Mouse (Mus musculus) intestine, embryonic 16.5 days (tissue): ENCODE data around the gene Matn4. TPM values are rescaled to one million over a fixed set of nuclear protein-coding genes. Genes with fewer than 3 reads are reported as not detected.
A peak's percentile ranks its signal among the peaks of the same experiment; 100 is the strongest.

Experiments used
- ATAC-seq: fragments of 200-750 bp; cut with Nextera tagmentation; 2 replicates; pipeline ENCODE4 v1.8.0; 2017; ENCODE audit warnings: moderate TSS enrichment, moderate library complexity
- H3K27ac ChIP-seq: fragments of 300-500 bp; sonication (generic); 2 replicates; pipeline ENCODE4 v1.5.1; 2014; ENCODE audit warnings: mild to moderate bottlenecking, low read length
- H3K27me3 ChIP-seq: fragments of 300-500 bp; sonication (generic); replicated peaks from 2 replicates; pipeline ENCODE4 v1.6.1; 2014; ENCODE audit warnings: low read length, control low read depth, mixed read lengths; ENCODE audit not compliant: control insufficient read depth, insufficient read depth
- H3K36me3 ChIP-seq: fragments of 300-500 bp; sonication (generic); 2 replicates; pipeline ENCODE4 v1.6.1; 2014; ENCODE audit warnings: low read length, control low read depth; ENCODE audit not compliant: control insufficient read depth, insufficient read depth
- H3K4me1 ChIP-seq: fragments of 300-500 bp; sonication (generic); 2 replicates; pipeline ENCODE4 v1.6.1; 2014; ENCODE audit warnings: low read length, control low read depth, mixed read lengths; ENCODE audit not compliant: control insufficient read depth, insufficient read depth
- H3K4me2 ChIP-seq: fragments of 300-500 bp; sonication (generic); 2 replicates; pipeline ENCODE4 v1.6.1; 2014; ENCODE audit warnings: low read depth, low read length, control low read depth
- H3K4me3 ChIP-seq: fragments of 300-500 bp; sonication (generic); 2 replicates; pipeline ENCODE4 v1.5.1; 2014; ENCODE audit warnings: mild to moderate bottlenecking, low read length
- H3K9ac ChIP-seq: fragments of 300-500 bp; sonication (generic); 2 replicates; pipeline ENCODE4 v1.6.1; 2014; ENCODE audit warnings: low read depth, low read length
- H3K9me3 ChIP-seq: fragments of 300-500 bp; sonication (generic); 2 replicates; pipeline ENCODE4 v1.6.1; 2016; ENCODE audit warnings: low read length, control low read depth; ENCODE audit not compliant: control insufficient read depth
- WGBS: fragments of 180-500 bp; shearing (Covaris S2); extraction: QIAGEN DNeasy Blood & Tissue Kit; methylation state at CpG from one replicate; pipeline ENCODE4 v1.1.7; 2014; 5-methylcytosine and 5-hydroxymethylcytosine counted together
- polyA plus RNA-seq: library from polyadenylated mRNA; unstranded; fragments of >200 nt; fragmentation: Nextera tagmentation; extraction: Ambion mirVana; gene quantifications from 2 replicates; pipeline ENCODE4 v1.2.1, GENCODE M21; 2015

Gene Matn4
- polyA plus RNA-seq, 1 experiment from 2014 or later: 9.0 TPM

DNA sequence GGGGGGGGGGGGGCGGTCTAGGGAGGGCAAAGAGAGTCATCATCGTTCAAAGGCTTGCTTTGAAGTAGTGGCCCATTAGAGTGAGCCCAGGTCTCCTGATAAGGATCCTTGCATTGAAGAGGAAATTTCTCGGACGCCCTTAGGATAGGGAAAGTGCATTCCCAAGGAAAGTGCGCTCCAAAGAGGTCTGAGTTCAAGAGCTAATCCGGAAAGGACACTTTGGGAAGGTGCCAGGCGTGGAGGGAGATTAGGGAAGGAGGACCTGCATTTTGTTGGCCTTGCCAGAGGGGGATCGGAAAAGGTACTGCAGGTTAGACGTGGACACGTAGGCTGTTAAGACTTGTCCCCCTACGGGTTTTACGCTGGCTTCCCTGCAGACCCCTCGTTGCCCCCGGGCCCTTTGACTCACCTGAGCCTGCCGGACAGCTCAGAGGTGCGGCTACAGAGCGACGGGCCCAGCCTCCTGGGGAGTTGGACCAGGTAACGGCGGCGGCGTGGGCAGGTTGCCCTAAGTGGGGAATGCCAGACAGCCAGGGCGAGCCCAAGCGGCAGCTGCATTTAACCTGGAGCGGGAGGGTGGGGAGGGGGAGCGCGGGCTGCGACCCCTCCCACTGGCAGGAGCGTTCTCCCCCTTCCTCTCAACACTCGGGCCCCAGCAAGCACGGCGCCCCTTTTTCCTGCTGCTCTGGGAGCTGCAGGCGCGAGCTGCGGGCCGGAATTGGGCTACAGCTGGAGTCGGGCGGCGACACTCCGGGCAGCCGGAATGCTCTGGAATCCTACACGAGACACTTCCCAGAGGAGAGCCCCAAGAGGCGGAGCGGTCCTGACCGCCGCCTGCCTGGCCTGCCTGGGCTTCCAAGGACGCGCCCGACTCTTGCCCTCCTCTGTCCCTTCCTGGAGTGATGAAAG, 624 bp downstream of the Matn4 start:
- Histone ChIP-seq H3K4me2 (peak overlapping the region; percentile 75), H3K9ac (peak overlapping the region; percentile 65), H3K36me3 (no peaks in the 10 kb centered on the region), H3K4me3 (peak overlapping the region; percentile 47), H3K27ac (no peak overlapping the region; the same call in 1 of the 2 replicates), H3K4me1 (peaks cover 30% of the 10 kb centered on the region), H3K9me3 (no peaks in the 10 kb centered on the region), H3K27me3 (peaks cover 50% of the 10 kb centered on the region)
- 4% methylated on average over 47 of the region's 49 CpGs for WGBS
- ATAC-seq: peak; percentile 54; the same call in 1 of the 2 replicates

DNA sequence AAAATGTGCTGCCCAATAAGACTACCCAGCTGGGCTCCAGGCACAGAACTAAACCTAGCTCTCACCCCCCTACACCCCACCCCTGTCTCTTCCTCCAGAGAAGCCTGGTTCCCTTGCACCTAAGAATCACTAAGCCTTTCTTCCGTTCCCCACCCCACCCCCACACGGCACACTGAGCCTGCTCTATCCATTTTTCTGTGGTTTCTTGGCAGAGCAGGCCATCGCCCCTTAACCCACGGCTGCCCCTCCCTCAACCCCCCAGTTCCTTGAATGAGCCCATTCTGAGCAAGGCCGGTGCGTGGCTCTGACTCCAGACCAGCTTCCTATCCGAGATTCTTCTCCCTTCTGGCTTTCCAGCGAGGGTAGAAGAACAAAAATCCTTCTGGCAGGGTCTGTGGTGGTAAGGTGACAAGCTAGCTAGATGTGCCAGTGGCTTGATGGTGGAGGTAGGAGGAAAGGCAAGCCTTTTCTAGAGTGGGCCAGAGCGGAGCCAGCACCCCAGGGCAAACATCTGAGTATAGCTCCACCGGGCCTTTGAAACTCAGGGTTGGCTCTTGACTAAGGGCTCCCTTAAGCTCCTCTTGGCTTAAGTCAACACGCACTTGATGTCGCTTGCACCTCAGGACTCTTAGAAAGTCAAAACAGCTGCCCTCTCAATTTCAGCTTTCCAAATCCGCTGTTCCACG, 1.4 kb downstream of the Matn4 start:
- WGBS: 29% methylated on average over 14 of the region's 14 CpGs
- H3K27me3 ChIP-seq: peaks cover 50% of the 10 kb centered on the region
- peak; percentile 26 for ATAC-seq
- no peak overlapping the region for H3K27ac ChIP-seq
- H3K9ac ChIP-seq: no peak overlapping the region
- H3K4me3 ChIP-seq: peak overlapping the region; percentile 47
- peak overlapping the region; percentile 75; the same call in 1 of the 2 replicates for H3K4me2 ChIP-seq
- no peaks in the 10 kb centered on the region for H3K9me3 ChIP-seq
- no peaks in the 10 kb centered on the region for H3K36me3 ChIP-seq
- peaks cover 30% of the 10 kb centered on the region for H3K4me1 ChIP-seq

DNA sequence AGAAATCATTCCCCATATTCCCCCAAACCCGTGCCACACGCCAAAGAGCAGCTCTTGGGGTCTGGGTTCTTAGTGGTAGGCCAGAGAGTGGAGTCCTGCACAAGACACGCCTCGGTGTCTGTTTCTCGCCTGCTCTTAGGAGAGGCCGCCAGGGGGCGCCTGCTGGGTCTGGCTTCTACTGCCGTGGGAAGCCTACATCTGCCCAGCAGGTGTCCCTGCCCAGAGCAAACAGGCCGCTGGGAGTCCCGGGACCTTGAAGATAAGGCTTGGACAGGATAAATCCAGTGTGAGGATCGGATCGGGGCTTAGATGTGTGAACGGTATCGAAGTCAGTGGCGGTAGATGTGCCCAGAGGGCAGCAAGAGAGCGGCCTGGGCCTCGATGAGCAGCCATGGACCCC, 2.1 kb downstream of the Matn4 start, which contains the start of gene Rbpjl:
Rbpjl (plus strand) TSS at position 236 of the 400 bp plus-strand sequence.
- Histone ChIP-seq H3K36me3 (no peaks in the 10 kb centered on the region), H3K27ac (no peak within 1 kb of the TSS), H3K27me3 (peaks cover 44% of the 10 kb centered on the region), H3K9ac (no peak within 1 kb of the TSS), H3K9me3 (no peaks in the 10 kb centered on the region), H3K4me1 (peaks cover 25% of the 10 kb centered on the region), H3K4me2 (peak within 1 kb of the TSS; percentile 75), H3K4me3 (peak within 1 kb of the TSS; percentile 47)
- peak; percentile 64 for ATAC-seq
- WGBS: 5% methylated on average over 17 of the region's 17 CpGs

DNA sequence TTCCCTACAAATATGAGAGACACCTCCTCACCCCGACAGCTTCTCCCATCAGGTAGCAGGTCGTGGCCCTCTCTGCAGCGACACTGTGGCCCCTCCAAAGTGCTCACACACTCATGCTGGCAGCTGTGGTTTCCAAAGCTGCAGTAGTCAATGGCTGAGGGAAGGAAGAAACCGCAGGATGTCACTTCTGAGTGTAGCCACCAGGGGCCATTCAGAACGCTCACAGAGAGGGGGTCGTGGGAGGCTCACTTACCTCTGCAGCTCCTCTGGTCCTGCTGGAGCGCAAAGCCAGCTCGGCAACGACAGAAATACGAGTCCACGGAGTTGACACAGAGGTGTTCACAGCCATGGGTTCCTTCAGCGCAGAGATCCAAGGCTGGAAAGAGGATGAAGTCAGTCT, 8.0 kb downstream of the Matn4 start:
- no peaks in the 10 kb centered on the region for H3K9me3 ChIP-seq
- no peak for ATAC-seq
- H3K4me2 ChIP-seq: no peak overlapping the region
- H3K36me3 ChIP-seq: no peaks in the 10 kb centered on the region
- H3K27ac ChIP-seq: no peak overlapping the region
- no peak overlapping the region for H3K9ac ChIP-seq
- H3K27me3 ChIP-seq: peaks cover 24% of the 10 kb centered on the region
- H3K4me3 ChIP-seq: no peak overlapping the region
- 0 out of 2 replicates have a peak, but pooled peaks cover 7% of the 10 kb centered on the region for H3K4me1 ChIP-seq
- WGBS: 68% methylated on average over 12 of the region's 12 CpGs

DNA sequence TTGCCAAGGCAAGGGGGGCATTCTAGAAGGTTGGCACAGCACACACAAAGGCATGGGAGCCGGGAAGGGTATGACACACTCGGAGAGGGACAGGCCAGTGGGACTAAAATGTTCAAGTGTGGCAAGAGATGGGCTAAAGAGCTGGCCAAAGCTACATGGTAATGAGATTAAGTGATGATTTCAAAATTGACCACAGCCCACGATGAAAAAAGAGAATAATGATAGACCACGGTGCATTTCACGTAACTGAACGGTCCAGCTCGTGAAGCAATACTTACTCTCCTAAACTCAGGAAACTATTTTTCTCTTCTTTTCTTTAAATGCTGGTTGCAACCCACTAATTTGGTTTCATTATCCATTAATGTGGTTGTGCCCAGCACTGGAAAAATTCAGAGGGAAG, 8.9 kb downstream of the Matn4 start:
- H3K9me3 ChIP-seq: no peaks in the 10 kb centered on the region
- peaks cover 17% of the 10 kb centered on the region for H3K27me3 ChIP-seq
- no peak overlapping the region for H3K4me3 ChIP-seq
- no peak overlapping the region for H3K9ac ChIP-seq
- no peak overlapping the region for H3K27ac ChIP-seq
- H3K4me2 ChIP-seq: no peak overlapping the region
- 0 out of 2 replicates have a peak, but pooled peaks cover 7% of the 10 kb centered on the region for H3K4me1 ChIP-seq
- ATAC-seq: no peak
- 92% methylated on average over 7 of the region's 7 CpGs for WGBS
- H3K36me3 ChIP-seq: no peaks in the 10 kb centered on the region

DNA sequence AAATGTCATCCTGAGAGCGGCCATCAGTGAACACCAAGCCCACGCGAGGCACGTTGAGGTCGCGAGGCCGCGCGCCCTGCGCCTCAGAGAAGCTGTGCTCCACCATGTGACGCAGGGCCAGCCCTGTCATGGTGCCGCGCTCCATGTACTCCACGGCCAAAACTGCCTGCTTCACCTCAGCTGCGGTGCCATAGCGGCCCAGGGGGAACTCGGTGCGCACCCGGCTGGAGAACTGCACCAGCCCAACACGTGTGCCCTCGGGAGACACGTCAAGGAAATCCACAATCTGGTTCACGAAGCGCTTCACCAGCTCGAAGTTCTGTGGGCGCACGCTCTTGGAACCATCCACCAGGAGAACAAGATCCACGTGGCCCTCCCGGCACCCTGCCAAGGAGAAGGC, 11.8 kb downstream of the Matn4 start:
- H3K4me1 ChIP-seq: peaks cover 9% of the 10 kb centered on the region; the same call in 1 of the 2 replicates
- no peak for ATAC-seq
- H3K4me3 ChIP-seq: no peak overlapping the region
- H3K9me3 ChIP-seq: no peaks in the 10 kb centered on the region
- H3K4me2 ChIP-seq: no peak overlapping the region
- H3K9ac ChIP-seq: no peak overlapping the region
- 74% methylated on average over 29 of the region's 29 CpGs for WGBS
- H3K36me3 ChIP-seq: no peaks in the 10 kb centered on the region
- peaks cover 8% of the 10 kb centered on the region; the same call in 1 of the 2 replicates for H3K27me3 ChIP-seq
- H3K27ac ChIP-seq: no peak overlapping the region

DNA sequence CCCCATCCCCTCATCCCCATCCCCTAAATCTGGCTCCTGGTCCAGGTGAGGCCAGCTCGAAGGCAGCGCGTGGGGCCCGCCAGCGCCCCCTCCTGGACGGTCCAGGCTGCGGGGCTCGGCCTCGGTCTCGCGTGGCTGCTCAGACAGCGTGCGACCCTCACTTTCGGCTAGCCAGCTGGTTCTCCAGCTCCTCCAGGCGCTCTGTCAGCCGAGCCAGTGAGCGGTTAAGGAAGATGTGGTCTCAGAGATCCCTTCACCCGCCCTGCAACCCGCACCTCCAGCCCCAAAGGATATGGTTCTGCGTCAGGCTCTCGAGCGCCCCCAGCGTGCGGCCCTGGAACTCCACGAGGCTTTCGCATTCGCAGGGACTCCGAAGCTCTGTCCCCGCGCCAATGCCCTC, 15.5 kb downstream of the Matn4 start:
- peaks cover 8% of the 10 kb centered on the region; the same call in 1 of the 2 replicates for H3K27me3 ChIP-seq
- H3K4me3 ChIP-seq: peak overlapping the region; percentile 57
- H3K9me3 ChIP-seq: no peaks in the 10 kb centered on the region
- H3K9ac ChIP-seq: peak overlapping the region; percentile 68
- no peaks in the 10 kb centered on the region for H3K36me3 ChIP-seq
- WGBS: under 1% methylated on average over 30 of the region's 30 CpGs
- ATAC-seq: peak; percentile 73
- peaks cover 9% of the 10 kb centered on the region; the same call in 1 of the 2 replicates for H3K4me1 ChIP-seq
- peak overlapping the region; percentile 86 for H3K4me2 ChIP-seq
- H3K27ac ChIP-seq: no peak overlapping the region

DNA sequence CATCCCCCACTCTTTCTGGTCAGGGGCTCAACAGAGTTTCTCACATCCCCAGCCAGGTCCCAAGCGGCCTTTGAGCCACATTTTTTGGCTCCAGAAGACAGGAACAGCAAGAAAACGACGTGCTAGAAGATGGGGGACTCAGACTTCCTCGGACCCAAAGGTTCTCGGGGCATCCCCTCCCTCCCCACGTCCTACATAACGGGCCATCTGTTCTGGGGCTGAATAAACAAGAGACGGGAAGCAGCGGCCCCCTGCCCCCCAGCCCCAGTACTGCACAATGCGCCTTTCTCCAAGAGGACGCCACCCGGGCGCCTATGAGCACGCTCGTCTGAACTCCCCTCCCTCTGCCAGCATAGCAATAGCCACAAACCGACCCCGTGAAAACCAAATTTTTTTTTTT, 15.9 kb downstream of the Matn4 start, which contains the start of gene Slpi:
Slpi (minus strand) TSS at position 76 of the 400 bp plus-strand sequence.
- Histone ChIP-seq H3K4me2 (peak within 1 kb of the TSS; percentile 86), H3K27me3 (peaks cover 8% of the 10 kb centered on the region; the same call in 1 of the 2 replicates), H3K36me3 (no peaks in the 10 kb centered on the region), H3K9ac (peak within 1 kb of the TSS; percentile 68), H3K27ac (no peak within 1 kb of the TSS), H3K4me3 (peak within 1 kb of the TSS; percentile 57), H3K9me3 (no peaks in the 10 kb centered on the region), H3K4me1 (peaks cover 9% of the 10 kb centered on the region; the same call in 1 of the 2 replicates)
- ATAC-seq: peak; percentile 71
- WGBS: 3% methylated on average over 17 of the region's 17 CpGs

DNA sequence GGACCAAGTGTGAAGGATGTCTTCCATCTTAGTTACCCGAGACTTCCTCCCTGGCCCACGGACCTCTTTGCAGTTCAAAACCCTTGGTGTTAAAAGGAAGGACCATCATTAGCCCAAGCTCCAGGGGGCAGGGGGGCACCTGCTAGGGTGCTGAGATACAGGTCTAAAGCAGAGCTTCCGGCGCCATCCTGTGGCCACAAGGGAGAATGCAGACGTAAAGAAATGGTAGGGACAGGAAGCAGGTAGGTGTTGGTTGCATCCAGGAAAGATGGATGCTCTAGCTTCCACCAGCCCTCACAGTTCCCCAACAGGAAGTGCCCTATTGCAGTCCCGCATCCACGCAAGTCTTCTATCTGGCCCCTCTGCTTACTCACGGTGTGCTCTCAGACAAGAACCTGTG, 18.0 kb downstream of the Matn4 start:
- 14% methylated on average over 8 of the region's 8 CpGs for WGBS
- H3K27me3 ChIP-seq: peaks cover 8% of the 10 kb centered on the region; the same call in 1 of the 2 replicates
- H3K9me3 ChIP-seq: no peaks in the 10 kb centered on the region
- no peak overlapping the region for H3K27ac ChIP-seq
- H3K36me3 ChIP-seq: no peaks in the 10 kb centered on the region
- no peak for ATAC-seq
- H3K9ac ChIP-seq: no peak overlapping the region
- no peak overlapping the region for H3K4me3 ChIP-seq
- H3K4me1 ChIP-seq: peaks cover 9% of the 10 kb centered on the region; the same call in 1 of the 2 replicates
- no peak overlapping the region for H3K4me2 ChIP-seq
